Mouse (Mus musculus) hindbrain, embryonic 14.5 days (tissue): ENCODE data around the gene Ift20. TPM values are rescaled to one million over a fixed set of nuclear protein-coding genes. Genes with fewer than 3 reads are reported as not detected.
"Not testable (repeated sequence)": the region's sequence is repeated elsewhere in the genome, so short reads cannot be mapped to it uniquely, and the experiment has no call there.

Source experiments
- ATAC-seq: fragments of 200-750 bp; cut with Nextera tagmentation; 2 replicates; pipeline ENCODE4 v1.8.0; 2017; ENCODE audit warnings: moderate number of reproducible peaks, mild to moderate bottlenecking, moderate TSS enrichment, moderate library complexity; ENCODE audit not compliant: low FRiP score
- DNase-seq: peaks from one replicate; pipeline ENCODE4 v3.0.0-alpha.2; 2015; ENCODE audit warnings: low spot score
- H3K27ac ChIP-seq: fragments of 300-500 bp; sonication (generic); 2 replicates; pipeline ENCODE4 v1.5.1; 2014; ENCODE audit warnings: mild to moderate bottlenecking, moderate library complexity
- H3K27me3 ChIP-seq: fragments of 300-500 bp; sonication (generic); 2 replicates; pipeline ENCODE4 v1.6.1; 2014; ENCODE audit warnings: mild to moderate bottlenecking, low read length, mixed read lengths; ENCODE audit not compliant: control insufficient read depth, insufficient read depth
- H3K36me3 ChIP-seq: fragments of 300-500 bp; sonication (generic); replicated peaks from 2 replicates; pipeline ENCODE4 v1.6.1; 2014; ENCODE audit not compliant: control insufficient read depth, insufficient read depth
- H3K4me1 ChIP-seq: fragments of 300-500 bp; sonication (generic); replicated peaks from 2 replicates; pipeline ENCODE4 v1.6.1; 2014; ENCODE audit warnings: antibody characterized with exemption, low read length, mixed read lengths; ENCODE audit not compliant: control insufficient read depth, insufficient read depth
- H3K4me2 ChIP-seq: fragments of 300-500 bp; sonication (generic); replicated peaks from 2 replicates; pipeline ENCODE4 v1.6.1; 2014; ENCODE audit warnings: mild to moderate bottlenecking, moderate library complexity
- H3K4me3 ChIP-seq: fragments of 300-500 bp; sonication (generic); replicated peaks from 2 replicates; pipeline ENCODE4 v1.5.1; 2014; ENCODE audit warnings: mild to moderate bottlenecking, low read length
- H3K9ac ChIP-seq: fragments of 300-500 bp; sonication (generic); 2 replicates; pipeline ENCODE4 v1.6.1; 2014
- H3K9me3 ChIP-seq: fragments of 300-500 bp; sonication (generic); 2 replicates; pipeline ENCODE4 v1.6.1; 2016; ENCODE audit warnings: low read length; ENCODE audit not compliant: control insufficient read depth
- WGBS: fragments of 180-500 bp; shearing (Covaris S2); extraction: QIAGEN DNeasy Blood & Tissue Kit; methylation state at CpG from one replicate; pipeline ENCODE4 v1.1.7; 2014; 5-methylcytosine and 5-hydroxymethylcytosine counted together
- polyA plus RNA-seq: library from polyadenylated mRNA; unstranded; fragments of >200 nt; fragmentation: Nextera tagmentation; extraction: Ambion mirVana; gene quantifications from 2 replicates; pipeline ENCODE4 v1.2.1, GENCODE M21; 2014

Ift20 gene
- polyA plus RNA-seq, 1 experiment from 2014 or later, result 123 TPM

- 81% methylated on average over 3 of the region's 3 CpGs for WGBS
- ATAC-seq, result no peak
- Histone ChIP-seq H3K9ac (no peak overlapping the region), H3K27ac (no peak overlapping the region), H3K4me2 (no peak overlapping the region), H3K4me3 (no peak overlapping the region), H3K36me3 (peaks cover 60% of the 10 kb centered on the region), H3K9me3 (no peaks in the 10 kb centered on the region), H3K4me1 (no peaks in the 10 kb centered on the region), H3K27me3 (no peaks in the 10 kb centered on the region)
- no peak for DNase-seq
These were observed 33.6 kb downstream of the Ift20 start for GRCm38 (mm10) chr11:78569806-78570205.

GRCm38 (mm10) chr11:78571441-78571840 is 35.3 kb downstream of the Ift20 start:
- ATAC-seq (no peak), DNase-seq (no peak)
- Histone ChIP-seq H3K27ac (no peak overlapping the region), H3K4me3 (no peak overlapping the region), H3K9ac (no peak overlapping the region), H3K36me3 (peaks cover 66% of the 10 kb centered on the region), H3K4me2 (no peak overlapping the region), H3K9me3 (no peaks in the 10 kb centered on the region), H3K4me1 (no peaks in the 10 kb centered on the region), H3K27me3 (no peaks in the 10 kb centered on the region)
- WGBS, result 92% methylated on average over 8 of the region's 8 CpGs

GRCm38 (mm10) chr11:78571854-78572253 is 35.7 kb downstream of the Ift20 start:
- H3K36me3 ChIP-seq, result peaks cover 65% of the 10 kb centered on the region
- WGBS, result 93% methylated on average over 6 of the region's 6 CpGs

GRCm38 (mm10) chr11:78574031-78574430 is 37.9 kb downstream of the Ift20 start:
- WGBS, result 97% methylated on average over 3 of the region's 4 CpGs
- ATAC-seq, H3K9me3 ChIP-seq, H3K27me3 ChIP-seq, H3K4me1 ChIP-seq, DNase-seq, H3K4me3 ChIP-seq, H3K4me2 ChIP-seq, H3K9ac ChIP-seq, H3K27ac ChIP-seq: not testable (repeated sequence)
- H3K36me3 ChIP-seq, result peaks cover 78% of the 10 kb centered on the region

More at GRCm38 (mm10) chr11:78571854-78572253, 35.7 kb downstream of the Ift20 start:
- ATAC-seq, result no peak
- Histone ChIP-seq H3K4me2 (no peak overlapping the region), H3K4me1 (no peaks in the 10 kb centered on the region), H3K9me3 (no peaks in the 10 kb centered on the region), H3K9ac (no peak overlapping the region), H3K4me3 (no peak overlapping the region), H3K27ac (no peak overlapping the region), H3K27me3 (no peaks in the 10 kb centered on the region)
- no peak for DNase-seq

GRCm38 (mm10) chr11:78574536-78574935 is 38.4 kb downstream of the Ift20 start:
- no peak for ATAC-seq

GRCm38 (mm10) chr11:78574975-78575374 is 38.8 kb downstream of the Ift20 start:
- H3K27ac ChIP-seq, result no peak overlapping the region
- WGBS, result 68% methylated on average over 2 of the region's 2 CpGs
- H3K4me1 ChIP-seq, result no peaks in the 10 kb centered on the region
- no peak overlapping the region for H3K4me3 ChIP-seq
- no peaks in the 10 kb centered on the region for H3K27me3 ChIP-seq
- DNase-seq, result no peak
- H3K36me3 ChIP-seq, result peaks cover 81% of the 10 kb centered on the region
- no peak for ATAC-seq
- no peak overlapping the region for H3K4me2 ChIP-seq
- no peak overlapping the region for H3K9ac ChIP-seq
- no peaks in the 10 kb centered on the region for H3K9me3 ChIP-seq

More at GRCm38 (mm10) chr11:78574536-78574935, 38.4 kb downstream of the Ift20 start:
- H3K36me3 ChIP-seq, result peaks cover 81% of the 10 kb centered on the region
- H3K27ac ChIP-seq, result no peak overlapping the region
- WGBS, result 98% methylated on average over 3 of the region's 3 CpGs
- H3K4me3 ChIP-seq, result no peak overlapping the region
- no peak overlapping the region for H3K9ac ChIP-seq
- H3K4me1 ChIP-seq, result no peaks in the 10 kb centered on the region
- no peak for DNase-seq
- H3K9me3 ChIP-seq, result no peaks in the 10 kb centered on the region
- H3K4me2 ChIP-seq, result no peak overlapping the region
- H3K27me3 ChIP-seq, result no peaks in the 10 kb centered on the region

- H3K4me1 ChIP-seq, result no peaks in the 10 kb centered on the region
- no peak for DNase-seq
- H3K9me3 ChIP-seq, result no peaks in the 10 kb centered on the region
- no peak overlapping the region for H3K27ac ChIP-seq
- no peak overlapping the region for H3K4me2 ChIP-seq
- ATAC-seq, result no peak
- peaks cover 80% of the 10 kb centered on the region for H3K36me3 ChIP-seq
- no peak overlapping the region for H3K4me3 ChIP-seq
- 93% methylated on average over 6 of the region's 6 CpGs for WGBS
- H3K27me3 ChIP-seq, result no peaks in the 10 kb centered on the region
- H3K9ac ChIP-seq, result no peak overlapping the region
These were observed 46.7 kb downstream of the Ift20 start for GRCm38 (mm10) chr11:78582848-78583247.

- no peak overlapping the region for H3K9ac ChIP-seq
- ATAC-seq (no peak), DNase-seq (no peak)
- no peaks in the 10 kb centered on the region for H3K27me3 ChIP-seq
- H3K27ac ChIP-seq, result no peak overlapping the region
- no peaks in the 10 kb centered on the region for H3K9me3 ChIP-seq
- H3K4me2 ChIP-seq, result no peak overlapping the region
- H3K36me3 ChIP-seq, result peaks cover 51% of the 10 kb centered on the region
- no peak overlapping the region for H3K4me3 ChIP-seq
- H3K4me1 ChIP-seq, result no peaks in the 10 kb centered on the region
These were observed 49.9 kb downstream of the Ift20 start for GRCm38 (mm10) chr11:78586099-78586498.

- WGBS, result 100% methylated on average over 1 of the region's 1 CpGs
- not testable (repeated sequence) for DNase-seq, H3K27me3 ChIP-seq, H3K9me3 ChIP-seq, H3K4me2 ChIP-seq, H3K4me1 ChIP-seq, H3K4me3 ChIP-seq, ATAC-seq, H3K27ac ChIP-seq, H3K9ac ChIP-seq
- peaks cover 36% of the 10 kb centered on the region for H3K36me3 ChIP-seq
These were observed 51.5 kb downstream of the Ift20 start for GRCm38 (mm10) chr11:78587677-78588076.
